Mouse (Mus musculus): ENCODE results near the gene Yif1a.

The Yif1a gene

DNA sequence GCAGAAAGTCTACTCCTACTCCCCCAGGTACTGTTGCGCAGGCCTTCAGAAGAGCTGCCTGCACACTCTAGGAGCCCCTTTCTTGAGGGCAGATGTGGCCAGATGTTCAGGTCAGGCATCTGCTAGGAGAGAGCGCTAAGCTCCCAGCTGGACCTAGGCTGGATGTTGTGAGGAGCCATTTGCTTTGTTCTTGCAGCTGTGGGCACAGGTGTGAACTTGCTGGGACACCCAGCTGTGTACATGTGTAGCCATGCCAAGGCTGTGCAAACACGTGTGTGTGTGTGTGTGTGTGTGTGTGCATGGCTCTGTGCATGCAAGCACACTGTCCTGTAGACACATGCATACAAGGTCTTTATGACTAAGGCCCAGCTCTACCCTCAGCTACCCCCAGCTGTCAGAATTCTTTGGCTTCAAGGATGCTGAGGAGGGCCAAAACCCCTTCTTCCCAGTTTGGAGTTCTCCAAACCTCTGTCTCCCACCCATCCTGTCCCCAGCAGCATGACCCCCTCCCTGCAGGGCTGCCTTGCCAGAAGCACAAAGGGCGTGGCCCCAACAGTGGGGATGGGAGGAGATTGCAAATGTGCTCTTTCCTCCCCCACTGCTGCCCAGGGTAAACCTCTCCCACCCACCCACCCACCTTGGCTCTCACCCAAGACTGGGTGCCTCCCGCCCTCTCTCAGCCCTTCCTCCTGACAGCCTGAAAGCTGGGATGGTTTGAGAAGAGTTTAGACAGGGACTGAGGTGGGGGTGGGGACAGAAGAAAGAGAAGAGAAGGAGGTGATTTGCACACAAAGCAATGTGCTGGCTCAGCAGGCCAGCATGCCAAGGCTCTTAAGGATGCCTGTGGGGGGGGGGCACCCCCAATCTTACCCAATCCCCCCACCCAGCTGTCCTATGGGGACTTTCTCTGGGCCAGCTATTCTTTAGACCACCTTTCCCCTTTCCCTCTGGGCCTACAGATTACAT lies 27.7 kb upstream of the Yif1a start:
- DNase-seq (ENCODE audit: low spot score), result no peak

DNA sequence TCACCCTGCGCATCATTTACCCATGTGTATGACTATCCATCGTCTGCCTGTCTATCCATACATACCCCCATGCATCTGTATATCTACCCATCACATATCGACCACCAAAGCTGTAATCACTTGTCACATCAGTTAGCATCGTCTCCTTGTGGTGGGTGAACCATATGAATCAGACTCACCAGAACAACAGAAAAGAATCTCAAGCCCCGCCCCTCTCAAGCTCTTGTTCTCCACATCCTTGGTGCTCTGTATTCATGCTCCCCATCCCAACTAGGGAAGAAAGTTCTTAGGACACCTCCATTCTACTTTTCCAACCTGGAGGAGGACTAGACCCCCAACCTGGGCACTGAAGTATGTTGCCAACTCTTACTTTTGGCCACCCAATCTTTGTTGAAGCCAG lies 26.3 kb upstream of the Yif1a start:
- no peak for DNase-seq (ENCODE audit: low spot score)

DNA sequence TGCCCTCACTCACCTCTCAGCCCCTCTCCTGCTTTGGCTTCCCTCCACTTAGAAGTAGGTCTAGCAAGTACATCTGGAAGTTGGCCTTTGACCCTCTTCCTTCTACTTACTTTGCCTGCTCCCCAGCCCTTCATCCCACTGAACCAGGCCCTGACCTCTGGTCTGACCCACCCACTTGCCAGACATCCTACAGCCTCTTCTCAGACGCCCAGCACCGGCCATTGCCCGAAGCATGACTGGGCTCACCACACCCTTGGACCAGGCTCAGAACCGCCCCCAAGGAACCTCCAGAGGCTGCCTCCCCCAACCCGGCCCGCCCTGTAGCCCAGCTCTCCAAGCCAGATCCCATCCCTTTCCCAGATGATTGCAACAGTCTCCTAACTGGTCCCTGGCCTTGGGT lies 25.9 kb upstream of the Yif1a start:
- peak; percentile 79 for DNase-seq (ENCODE audit: low spot score)

DNA sequence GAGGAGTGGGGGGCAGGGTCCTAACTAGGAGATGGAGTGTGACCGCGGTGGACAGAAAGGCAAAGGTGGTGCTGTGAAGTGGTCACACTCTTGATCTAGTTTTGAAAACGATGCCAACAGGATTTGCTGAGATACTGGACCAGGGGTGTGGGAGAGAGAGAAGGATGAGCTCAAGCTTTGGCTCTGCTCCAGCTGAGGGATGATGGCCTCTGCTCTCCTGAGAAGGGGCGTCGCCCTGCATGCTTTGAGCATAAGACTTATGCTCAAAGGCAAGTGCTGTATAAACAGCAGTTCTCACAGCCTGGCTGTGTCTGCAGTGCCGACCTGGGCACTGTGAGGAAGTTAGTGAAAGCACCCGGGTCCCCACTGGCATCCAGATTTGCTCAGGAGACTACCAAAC lies 23.2 kb upstream of the Yif1a start:
- no peak for DNase-seq (ENCODE audit: low spot score)

DNA sequence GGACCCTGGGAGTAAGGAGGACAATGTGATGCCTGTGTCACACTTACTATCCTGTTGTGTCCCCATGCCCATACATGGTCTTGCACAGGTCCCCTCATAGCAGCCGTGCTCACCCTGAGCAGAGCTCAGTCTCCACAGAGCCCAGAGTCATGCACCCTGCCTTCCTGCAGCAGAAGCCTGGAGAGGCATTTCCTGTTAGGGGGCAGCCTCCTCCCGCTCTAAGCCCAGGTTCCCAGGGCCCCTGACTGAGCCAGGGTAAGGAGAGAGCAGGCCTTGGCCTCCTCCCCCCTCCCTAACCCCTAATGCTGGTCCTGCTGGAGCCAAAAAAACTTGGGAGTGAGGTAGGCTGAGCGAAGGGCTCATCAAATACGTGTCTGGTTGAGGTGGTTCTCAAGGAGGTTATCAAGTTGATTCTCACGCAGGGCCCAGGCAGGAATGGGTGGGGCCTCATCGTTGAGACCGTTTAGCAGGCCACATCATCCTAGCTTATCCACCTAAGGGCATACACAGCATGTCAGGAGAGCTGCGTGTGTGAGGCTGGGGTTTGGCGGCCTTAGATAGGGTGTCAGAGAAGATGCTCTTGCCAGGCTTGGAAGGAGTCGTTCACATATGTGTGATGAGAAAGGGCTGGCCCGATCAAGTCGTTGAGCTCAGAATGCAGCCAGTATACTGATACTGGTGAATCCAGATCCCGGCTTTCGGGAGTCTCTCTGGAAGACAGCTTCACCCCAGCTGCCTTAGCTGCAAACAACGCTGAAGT lies 21.1 kb upstream of the Yif1a start:
- peak; percentile 25 for DNase-seq (ENCODE audit: low spot score)

DNA sequence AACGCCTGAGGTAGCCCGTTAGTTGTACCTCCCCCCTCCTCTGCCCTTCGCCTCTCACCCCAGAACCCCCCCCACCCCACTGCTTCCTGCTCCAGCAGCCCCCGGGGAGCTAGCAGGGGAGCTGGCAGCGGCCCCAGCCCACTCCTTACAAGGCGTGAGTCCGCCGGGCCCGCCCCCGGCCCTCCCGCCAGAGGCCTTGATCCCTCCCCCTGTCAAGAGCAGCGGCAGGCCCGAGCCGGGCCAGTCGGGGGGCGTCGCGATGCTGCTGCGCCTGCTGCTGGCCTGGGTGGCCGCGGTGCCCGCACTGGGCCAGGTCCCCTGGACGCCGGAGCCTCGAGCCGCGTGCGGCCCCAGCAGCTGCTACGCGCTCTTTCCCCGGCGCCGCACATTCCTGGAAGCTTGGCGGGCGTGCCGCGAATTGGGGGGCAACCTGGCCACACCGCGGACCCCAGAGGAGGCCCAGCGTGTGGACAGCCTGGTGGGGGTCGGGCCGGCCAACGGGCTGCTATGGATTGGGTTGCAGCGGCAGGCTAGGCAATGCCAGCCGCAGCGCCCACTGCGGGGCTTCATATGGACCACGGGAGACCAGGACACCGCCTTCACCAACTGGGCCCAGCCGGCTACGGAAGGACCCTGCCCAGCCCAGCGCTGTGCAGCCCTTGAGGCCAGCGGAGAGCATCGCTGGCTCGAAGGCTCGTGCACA lies 20.3 kb upstream of the Yif1a start, which contains the start of gene Cd248:
Gene Cd248, plus strand, starts transcription at position 212 of the 703 bp plus-strand sequence.
- DNase-seq (ENCODE audit: low spot score), result peak; percentile 68

DNA sequence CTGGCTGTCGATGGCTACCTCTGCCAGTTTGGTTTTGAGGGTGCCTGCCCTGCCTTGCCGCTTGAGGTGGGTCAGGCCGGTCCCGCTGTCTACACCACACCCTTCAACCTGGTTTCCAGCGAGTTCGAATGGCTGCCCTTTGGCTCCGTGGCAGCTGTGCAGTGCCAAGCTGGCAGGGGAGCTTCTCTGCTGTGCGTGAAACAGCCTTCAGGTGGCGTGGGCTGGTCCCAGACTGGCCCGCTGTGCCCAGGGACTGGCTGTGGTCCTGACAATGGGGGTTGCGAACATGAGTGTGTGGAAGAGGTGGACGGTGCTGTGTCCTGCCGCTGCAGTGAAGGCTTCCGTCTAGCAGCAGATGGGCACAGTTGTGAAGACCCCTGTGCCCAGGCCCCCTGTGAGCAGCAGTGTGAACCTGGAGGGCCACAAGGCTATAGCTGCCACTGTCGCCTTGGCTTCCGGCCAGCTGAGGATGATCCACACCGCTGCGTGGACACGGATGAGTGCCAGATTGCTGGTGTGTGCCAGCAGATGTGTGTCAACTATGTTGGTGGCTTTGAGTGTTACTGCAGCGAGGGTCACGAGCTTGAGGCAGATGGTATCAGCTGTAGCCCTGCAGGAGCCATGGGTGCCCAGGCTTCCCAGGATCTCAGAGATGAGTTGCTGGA lies 19.6 kb upstream of the Yif1a start:
- no peak for DNase-seq (ENCODE audit: low spot score)

DNA sequence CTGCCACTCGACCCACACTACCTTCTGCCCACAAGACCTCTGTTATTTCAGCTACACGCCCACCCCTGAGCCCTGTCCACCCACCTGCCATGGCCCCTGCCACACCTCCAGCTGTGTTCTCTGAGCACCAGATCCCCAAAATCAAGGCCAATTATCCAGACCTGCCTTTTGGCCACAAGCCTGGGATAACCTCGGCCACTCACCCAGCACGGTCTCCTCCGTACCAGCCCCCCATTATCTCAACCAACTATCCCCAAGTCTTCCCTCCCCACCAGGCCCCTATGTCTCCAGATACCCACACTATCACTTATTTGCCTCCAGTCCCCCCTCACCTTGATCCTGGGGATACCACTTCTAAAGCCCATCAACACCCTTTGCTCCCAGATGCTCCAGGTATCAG lies 18.9 kb upstream of the Yif1a start:
- DNase-seq (ENCODE audit: low spot score), result no peak

DNA sequence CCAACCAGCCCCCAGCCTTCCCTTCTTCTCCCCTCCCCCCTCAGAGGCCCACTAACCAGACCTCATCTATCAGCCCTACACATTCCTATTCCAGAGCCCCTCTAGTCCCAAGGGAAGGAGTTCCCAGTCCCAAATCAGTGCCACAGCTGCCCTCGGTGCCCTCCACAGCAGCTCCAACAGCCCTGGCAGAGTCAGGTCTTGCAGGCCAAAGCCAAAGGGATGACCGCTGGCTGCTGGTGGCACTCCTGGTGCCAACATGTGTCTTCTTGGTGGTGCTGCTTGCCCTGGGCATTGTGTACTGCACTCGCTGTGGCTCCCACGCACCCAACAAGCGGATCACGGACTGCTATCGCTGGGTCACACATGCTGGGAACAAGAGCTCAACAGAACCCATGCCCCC lies 18.4 kb upstream of the Yif1a start:
- no peak for DNase-seq (ENCODE audit: low spot score)

DNA sequence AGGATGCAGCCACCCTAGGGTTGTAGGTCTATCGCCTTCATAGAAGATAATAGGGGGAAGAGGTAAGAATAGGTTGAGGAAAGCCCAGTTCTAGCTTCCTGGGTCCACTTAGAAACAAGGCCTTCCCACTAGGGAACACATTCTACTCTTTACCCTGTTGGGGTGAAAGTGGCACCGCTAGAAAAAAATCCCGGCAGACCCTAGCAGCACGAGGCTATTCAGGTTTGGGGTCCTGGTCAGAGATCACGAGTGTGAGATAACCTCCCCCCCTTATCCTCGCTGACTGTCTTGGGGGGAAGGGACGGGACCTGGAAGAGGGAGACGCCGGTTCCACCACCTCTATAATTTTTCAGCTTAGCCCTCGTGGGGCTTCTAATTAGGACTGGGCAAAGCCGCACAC lies 17.3 kb upstream of the Yif1a start:
- DNase-seq (ENCODE audit: low spot score), result no peak

DNA sequence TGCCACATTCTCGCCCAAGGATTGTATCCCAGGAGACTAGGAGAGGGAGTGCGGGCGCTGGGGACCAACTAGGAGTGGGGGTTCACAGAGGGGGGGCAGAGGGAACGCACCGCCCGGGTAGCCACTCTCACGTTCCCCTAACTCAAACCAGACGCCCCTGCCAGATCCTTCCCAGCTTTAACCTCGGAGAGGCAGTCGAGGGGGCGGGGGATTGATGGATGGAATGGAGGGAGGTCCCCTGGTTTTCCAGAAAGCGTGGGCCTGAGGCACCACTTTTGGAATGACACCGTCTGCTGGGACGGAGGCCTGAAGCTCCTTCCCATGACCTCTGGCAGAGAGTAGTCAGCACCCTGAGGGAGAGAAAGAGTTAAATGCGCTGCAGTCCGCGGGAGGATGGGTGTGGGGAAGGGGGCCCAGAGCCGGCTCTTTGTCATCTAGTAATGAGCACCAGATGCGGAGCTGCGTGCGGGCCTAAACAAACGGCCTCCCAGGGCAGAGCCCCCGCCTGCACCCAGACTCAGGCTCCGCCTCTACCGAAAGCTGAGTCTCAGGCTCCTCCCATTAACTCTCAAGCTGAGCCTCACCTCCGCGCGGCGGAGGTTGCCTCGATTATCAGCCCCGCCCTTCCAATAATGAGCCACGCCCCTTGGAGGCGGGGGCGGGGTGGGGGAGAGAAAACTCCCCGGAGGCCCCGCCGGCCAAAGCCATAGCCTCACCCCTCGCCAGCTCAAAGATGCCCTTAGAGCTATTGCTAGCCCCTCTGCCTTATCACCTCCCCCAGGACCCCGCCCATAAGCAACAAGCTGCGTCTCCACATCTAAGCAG lies 16.6 kb upstream of the Yif1a start:
- DNase-seq (ENCODE audit: low spot score), result peak; percentile 95

DNA sequence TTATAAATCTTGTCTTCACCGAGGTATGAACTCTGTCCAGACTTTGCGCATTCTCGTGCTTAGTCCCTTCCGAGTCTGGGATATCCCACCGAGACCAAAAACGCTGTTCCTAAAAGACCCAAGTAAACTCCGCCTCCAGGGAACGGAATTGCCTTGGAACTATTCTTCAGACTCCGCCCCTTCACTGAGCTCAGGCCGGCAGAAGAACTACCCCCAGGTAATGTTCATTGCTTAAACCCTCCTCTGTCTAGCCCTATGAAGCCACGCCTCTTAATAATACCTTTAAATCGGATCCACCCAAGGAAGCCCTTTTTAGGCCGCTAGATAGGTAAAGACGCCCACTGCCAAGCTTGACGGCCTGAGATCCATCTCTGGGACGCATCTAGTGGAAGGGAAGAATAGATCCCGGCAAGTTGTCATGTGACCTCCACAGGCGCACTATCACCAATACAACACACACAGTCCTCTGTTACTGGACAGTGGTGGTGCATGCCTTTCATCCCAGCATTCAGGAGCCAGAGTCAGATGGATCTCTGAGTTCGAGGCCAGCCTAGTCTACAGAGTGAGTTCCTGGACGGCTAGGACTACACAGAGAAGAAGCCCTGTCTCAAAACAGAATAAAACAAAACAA lies 15.8 kb upstream of the Yif1a start:
- DNase-seq (ENCODE audit: low spot score), result peak; percentile 81

DNA sequence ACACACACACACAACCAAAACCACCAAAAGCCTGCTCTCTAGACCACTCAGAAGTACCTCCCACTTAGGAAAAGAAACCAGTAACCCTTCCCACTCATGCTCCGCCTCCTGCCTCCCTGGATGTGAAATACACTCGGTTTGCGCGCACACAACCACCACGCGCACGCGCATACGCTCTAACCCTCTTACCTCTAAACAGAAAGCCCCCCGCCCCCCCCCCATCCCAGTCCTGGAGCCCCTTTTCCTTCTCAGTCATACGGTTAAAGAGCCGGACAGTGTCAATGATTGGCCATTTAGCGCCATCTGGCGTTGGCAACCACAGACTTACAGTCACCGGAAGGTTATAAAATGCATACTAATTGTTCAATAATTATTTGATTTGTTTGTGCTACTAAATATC lies 15.3 kb upstream of the Yif1a start:
- DNase-seq (ENCODE audit: low spot score), result peak; percentile 93

DNA sequence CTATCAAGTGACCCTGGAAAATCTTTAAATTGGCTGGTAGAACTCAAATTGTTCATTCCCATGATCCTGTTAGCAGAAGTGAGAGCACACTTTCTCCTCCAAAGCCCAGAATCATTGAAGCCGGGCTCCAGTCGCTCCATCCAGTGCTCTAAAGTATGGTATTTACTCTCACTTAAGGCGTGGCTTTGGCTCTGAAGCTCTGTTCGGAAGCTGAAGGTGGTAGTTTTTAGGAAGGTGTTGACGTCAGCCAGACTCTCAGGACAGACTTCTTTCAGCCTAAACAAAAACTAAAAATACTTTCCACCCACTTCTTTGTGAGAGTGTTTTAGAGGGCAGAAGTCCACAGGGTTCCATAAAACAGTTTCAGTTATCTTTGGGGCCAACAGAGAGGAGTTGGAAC lies 14.8 kb upstream of the Yif1a start:
- no peak for DNase-seq (ENCODE audit: low spot score)

DNA sequence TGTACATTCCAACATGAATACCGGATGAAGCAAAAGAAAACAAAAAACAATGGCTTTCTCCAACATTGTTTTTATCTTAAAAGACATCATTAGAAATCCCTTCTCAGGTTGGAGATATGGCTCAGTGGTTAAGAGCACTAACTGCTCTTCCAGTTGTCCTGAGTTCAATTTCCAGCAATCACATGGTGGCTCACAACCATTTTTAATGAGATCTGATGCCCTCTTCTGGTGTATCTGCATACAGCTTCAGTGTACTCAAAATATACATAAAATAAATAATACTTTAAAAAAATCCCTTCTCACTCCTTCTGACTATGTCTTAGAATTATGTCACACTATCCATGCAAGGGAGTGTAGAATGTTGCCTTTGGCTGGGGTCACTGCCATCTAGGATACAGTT lies 9.1 kb upstream of the Yif1a start:
- no peak for DNase-seq (ENCODE audit: low spot score)

DNA sequence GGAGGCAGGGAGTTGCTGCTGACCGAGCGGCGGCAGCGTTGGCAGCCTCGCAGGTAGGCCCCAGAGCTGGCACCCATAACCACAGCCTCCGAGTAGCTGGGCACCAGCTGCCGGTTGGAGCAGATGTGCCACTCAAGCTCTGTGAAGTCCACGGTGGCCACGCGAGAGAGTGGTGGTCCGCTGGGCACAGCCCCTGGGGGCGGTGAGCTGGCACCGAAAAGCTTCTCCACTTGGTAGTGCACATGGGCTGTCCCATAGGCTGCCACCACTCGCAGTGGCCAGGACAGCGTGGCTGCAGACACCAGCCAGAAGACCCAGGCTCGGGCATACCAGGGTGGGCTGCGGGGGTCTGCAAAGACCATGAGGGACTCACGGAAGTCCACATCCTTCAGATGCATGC lies 6.3 kb upstream of the Yif1a start:
- no peak for DNase-seq (ENCODE audit: low spot score)

DNA sequence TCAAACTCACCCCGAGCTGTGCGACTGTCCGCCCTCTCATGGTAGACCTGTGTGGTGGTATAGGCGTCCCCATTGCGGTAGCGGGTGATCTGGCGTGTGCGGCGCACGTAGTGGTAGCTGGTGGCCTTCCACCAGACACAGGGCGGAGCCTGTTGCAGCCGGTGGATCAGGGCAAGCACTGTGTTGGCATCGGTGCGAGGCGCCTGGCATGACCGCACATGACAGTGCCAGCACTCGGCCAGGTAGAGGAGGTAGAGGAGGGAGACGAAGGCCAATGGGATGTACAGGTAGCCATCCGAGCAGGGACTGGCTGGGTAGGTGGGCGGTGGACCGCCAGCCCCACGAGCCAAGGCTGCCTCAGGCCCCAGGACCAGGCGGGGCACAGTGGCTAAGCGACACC lies 5.7 kb upstream of the Yif1a start:
- DNase-seq (ENCODE audit: low spot score), result no peak

DNA sequence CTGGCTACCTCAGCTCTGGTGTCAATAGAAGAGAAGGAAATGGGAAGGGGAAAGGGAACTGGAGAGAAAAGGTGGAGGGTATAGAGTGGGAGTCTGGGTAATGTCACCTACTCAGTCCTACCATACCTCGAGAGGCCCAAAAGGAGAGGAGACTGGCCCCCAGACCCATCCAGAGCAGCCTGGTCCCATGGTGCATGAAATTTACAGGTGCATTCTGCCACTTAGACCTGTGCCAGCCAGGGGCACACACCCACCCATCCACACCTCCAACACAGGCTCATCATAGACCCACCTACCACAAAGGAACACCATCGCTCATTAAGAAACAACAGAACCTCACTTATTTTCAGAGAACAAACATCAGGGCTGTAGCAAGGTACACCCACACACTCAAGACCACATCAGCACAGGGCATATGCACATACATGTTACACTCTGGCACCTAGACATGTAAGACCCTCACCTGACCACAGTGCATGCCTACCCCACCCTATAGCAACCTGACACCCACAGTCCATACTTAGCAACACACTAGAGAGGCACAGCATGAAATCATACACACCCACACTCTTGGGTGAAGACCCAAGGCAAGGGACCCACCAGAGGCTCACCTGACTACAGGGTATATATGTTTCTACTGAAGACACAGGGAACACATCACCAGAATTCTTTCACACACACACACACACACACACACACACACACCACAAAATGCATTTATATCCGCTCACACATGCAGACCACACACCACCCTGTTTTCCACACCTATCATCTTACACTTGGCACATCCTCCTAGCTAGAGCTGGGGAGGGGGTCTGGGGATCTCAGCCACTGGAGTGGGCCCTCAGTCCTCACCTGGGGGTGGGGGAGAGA lies 4.1 kb upstream of the Yif1a start:
- no peak for DNase-seq (ENCODE audit: low spot score)

DNA sequence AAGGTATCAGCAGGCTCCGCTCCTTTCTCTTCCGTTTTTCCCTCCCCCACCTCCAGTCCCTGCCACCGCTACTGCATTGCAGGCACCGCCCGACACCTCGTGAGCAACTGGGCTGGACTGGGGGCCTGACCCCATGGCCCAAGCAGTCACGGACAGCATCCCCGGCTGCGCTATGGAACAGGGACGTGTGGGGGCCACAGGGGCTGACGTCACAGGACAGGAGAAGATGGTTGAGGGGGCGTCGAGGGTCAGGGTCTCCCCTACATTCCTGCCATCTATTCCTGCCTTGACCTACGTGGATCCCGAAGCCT lies 3.5 kb upstream of the Yif1a start:
- DNase-seq (ENCODE audit: low spot score), result no peak
